Mouse (Mus musculus): ENCODE measurements around the gene Grwd1. TPM values are rescaled to one million over a fixed set of nuclear protein-coding genes. Genes with fewer than 3 reads are reported as not detected.
A peak's percentile ranks its signal among the peaks of the same experiment; 100 is the strongest.
"Not testable (repeated sequence)": the region's sequence is repeated elsewhere in the genome, so short reads cannot be mapped to it uniquely, and the experiment has no call there.

Gene Grwd1
- 30.9 and 33.6 TPM in 2 replicates for total RNA-seq (2014; fragmentation: Nextera tagmentation)
- 21.9 and 27.3 TPM in 2 replicates for total RNA-seq (2017)

GRCm38 (mm10) chr7:45830427-45831127, at the start of gene Grwd1:
Gene Grwd1 (minus strand): TSS chr7:45830944.
- peak; percentile 85 for ATAC-seq (replicated peaks; ENCODE audit: poor library complexity, severe bottlenecking)

- ATAC-seq (replicated peaks; ENCODE audit: poor library complexity, severe bottlenecking), result no peak
These were observed 49.8 kb upstream of the Grwd1 start for GRCm38 (mm10) chr7:45880531-45880930.

- not testable (repeated sequence) for ATAC-seq (replicated peaks; ENCODE audit: poor library complexity, severe bottlenecking)
These were observed 47.5 kb upstream of the Grwd1 start, which contains the start of gene Grin2d for GRCm38 (mm10) chr7:45878278-45878677. Gene Grin2d (minus strand): TSS chr7:45878378.

- ATAC-seq (replicated peaks; ENCODE audit: poor library complexity, severe bottlenecking), result no peak
These were observed 46.2 kb upstream of the Grwd1 start for GRCm38 (mm10) chr7:45876895-45877294.

- ATAC-seq (replicated peaks; ENCODE audit: poor library complexity, severe bottlenecking), result peak; percentile 45
These were observed 42.6 kb upstream of the Grwd1 start for GRCm38 (mm10) chr7:45873061-45873947.

- peak; percentile 81 for ATAC-seq (replicated peaks; ENCODE audit: poor library complexity, severe bottlenecking)
These were observed 41.9 kb upstream of the Grwd1 start, which contains the start of gene Kdelr1 for GRCm38 (mm10) chr7:45872624-45873023. Gene Kdelr1 (plus strand): TSS chr7:45872772.

- no peak for ATAC-seq (replicated peaks; ENCODE audit: poor library complexity, severe bottlenecking)
These were observed 39.7 kb upstream of the Grwd1 start for GRCm38 (mm10) chr7:45870282-45871058.

- no peak for ATAC-seq (replicated peaks; ENCODE audit: poor library complexity, severe bottlenecking)
These were observed 39.0 kb upstream of the Grwd1 start for GRCm38 (mm10) chr7:45869787-45870186.

- no peak for ATAC-seq (replicated peaks; ENCODE audit: poor library complexity, severe bottlenecking)
These were observed 38.4 kb upstream of the Grwd1 start for GRCm38 (mm10) chr7:45869107-45869670.

GRCm38 (mm10) chr7:45867871-45868270, 37.1 kb upstream of the Grwd1 start:
- ATAC-seq (replicated peaks; ENCODE audit: poor library complexity, severe bottlenecking), result no peak

- peak; percentile 85 for ATAC-seq (replicated peaks; ENCODE audit: poor library complexity, severe bottlenecking)
These were observed 35.5 kb upstream of the Grwd1 start for GRCm38 (mm10) chr7:45865925-45866910.

- no peak for ATAC-seq (replicated peaks; ENCODE audit: poor library complexity, severe bottlenecking)
These were observed 33.7 kb upstream of the Grwd1 start for GRCm38 (mm10) chr7:45864435-45864834.

- ATAC-seq (replicated peaks; ENCODE audit: poor library complexity, severe bottlenecking), result no peak
These were observed 32.1 kb upstream of the Grwd1 start for GRCm38 (mm10) chr7:45862804-45863203.

- ATAC-seq (replicated peaks; ENCODE audit: poor library complexity, severe bottlenecking), result no peak
These were observed 28.3 kb upstream of the Grwd1 start for GRCm38 (mm10) chr7:45859008-45859407.

GRCm38 (mm10) chr7:45856950-45857901, 26.5 kb upstream of the Grwd1 start:
- peak; percentile 51 for ATAC-seq (replicated peaks; ENCODE audit: poor library complexity, severe bottlenecking)

- ATAC-seq (replicated peaks; ENCODE audit: poor library complexity, severe bottlenecking), result no peak
These were observed 22.3 kb upstream of the Grwd1 start for GRCm38 (mm10) chr7:45853089-45853488.

GRCm38 (mm10) chr7:45850661-45851060, 19.9 kb upstream of the Grwd1 start:
- no peak for ATAC-seq (replicated peaks; ENCODE audit: poor library complexity, severe bottlenecking)

All from granulocyte monocyte progenitor cell, adult 5-6 weeks (primary cell).